Mouse (Mus musculus): Measurements from ENCODE around the gene Slc19a1. TPM values are rescaled to one million over a fixed set of nuclear protein-coding genes. Genes with fewer than 3 reads are reported as not detected.

Slc19a1 gene
- total RNA-seq, 2 experiments from 2014 or later, result 4.6 to 7.5 TPM

DNA sequence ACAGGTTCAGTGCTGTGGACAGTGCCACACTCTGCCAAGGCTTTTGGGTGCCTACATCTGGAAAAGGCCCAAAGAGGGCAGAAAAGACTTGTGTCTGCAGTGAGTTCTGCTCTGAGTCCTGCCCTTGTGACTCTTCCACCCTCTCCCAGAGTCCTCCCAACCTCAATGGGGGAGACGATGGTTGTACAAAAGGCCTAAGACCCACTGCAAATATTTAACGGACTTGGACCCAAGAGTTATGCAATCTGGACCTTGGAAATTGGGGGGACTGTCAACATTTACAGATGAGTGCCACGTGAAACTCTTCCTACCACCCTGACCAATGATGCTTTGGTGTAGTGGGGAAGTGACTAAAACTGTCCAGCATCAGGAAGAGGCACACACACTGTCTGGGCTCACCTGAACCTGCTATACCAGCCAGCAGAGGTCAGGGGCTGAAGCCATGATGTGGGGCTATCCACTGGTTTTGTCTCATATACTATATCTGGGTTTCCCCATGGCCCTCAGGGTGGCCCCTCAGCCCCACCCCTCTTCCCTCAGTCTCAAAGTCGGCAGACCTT, 59.6 kb downstream of the Slc19a1 start:
- DNase-seq (ENCODE audit: low spot score), result no peak

DNA sequence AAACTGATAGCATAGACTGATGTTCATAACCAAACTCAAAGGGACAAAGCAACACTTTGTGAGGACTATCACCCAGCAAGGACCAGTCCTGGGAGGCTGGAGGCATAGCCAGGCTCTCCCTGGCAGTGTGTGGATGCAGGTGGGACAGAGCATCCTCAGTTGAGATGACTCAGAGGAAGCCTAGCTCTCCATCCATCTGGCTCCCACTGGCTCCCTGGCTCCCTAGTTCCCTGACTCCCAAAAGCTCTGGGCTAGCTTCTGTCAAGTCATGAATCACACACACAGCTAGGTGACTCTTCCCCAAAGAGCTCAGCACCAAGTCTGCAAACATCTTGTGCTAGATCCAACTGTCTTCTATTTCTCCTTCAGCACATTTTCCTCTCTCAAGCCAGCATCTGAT, 61.8 kb downstream of the Slc19a1 start:
- no peak for DNase-seq (ENCODE audit: low spot score)

DNA sequence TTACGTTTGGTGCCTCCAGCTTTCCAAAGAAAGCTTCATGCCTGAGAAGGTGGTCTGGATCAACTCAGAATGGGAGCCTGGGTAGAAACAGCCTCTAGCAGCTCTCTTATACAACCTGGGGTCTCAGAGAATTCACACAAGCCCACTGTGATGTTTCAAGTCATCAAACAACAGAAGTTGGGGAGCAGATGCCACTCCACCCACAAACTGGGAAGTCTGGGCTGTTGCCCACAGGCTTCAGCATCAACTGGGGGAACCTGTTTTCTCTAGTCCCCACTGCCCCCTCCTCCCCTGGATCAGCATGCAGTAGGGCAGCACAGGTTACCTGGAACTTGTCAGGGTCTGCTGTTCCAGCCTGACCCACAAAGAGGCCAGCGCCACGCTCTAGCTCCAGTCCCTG, 63.6 kb downstream of the Slc19a1 start:
- DNase-seq (ENCODE audit: low spot score), result no peak

DNA sequence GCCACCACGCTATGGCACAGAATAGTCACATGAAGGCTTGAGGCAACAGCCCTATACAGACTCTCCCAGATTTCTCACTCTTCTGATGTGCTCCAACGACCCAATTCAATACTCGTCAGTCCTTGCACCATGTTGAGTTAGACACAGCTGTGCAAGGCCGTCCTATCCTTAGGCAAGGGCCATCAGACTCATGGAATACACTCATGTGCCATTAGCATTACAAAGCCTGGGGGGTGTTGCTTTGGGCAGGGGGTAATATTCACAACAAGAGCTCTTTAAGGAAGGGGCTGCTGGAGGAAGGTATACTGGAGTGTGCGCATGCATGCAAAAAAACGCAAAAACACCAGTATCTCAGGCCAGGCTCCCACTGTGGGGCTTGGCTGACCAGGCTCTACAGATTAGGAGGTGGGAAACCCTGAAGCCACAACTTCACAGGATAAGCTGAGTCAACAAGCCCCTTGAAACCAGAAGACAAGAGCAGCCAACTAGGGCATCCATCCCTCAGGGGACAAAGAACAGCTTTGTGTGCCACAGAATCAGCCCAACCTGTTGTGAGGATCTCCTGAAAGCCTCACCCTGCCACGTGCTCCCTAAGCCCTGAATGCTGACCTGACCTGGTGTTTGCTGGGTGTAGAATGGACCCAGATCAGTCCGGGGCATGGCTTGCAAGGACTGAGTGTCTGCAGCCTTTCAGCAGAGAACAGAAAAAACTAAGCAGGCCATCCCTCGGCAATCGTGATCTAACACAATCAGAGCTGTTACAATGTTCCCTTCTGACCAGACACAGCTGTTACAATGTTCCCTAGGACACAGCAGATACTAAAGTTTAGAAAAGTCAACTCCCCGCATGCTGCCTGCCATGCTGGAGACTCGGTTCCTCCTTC, 65.2 kb downstream of the Slc19a1 start:
- no peak for DNase-seq (ENCODE audit: low spot score)

DNA sequence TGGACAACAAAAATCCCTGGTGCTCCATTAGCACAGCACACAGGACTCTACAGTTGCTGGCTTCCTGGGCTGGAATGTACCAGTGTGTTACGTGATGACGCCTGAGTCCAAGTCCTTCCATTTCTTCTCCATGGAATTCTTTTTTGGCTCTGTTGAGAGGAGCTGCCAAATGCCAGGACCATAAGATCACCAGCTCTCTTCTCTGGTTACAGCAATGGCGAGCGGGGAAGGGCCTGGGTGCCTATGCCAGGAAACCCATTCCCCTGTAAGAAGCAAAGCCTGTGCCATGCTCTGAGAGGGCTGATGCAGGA, 65.8 kb downstream of the Slc19a1 start:
- DNase-seq (ENCODE audit: low spot score), result peak; percentile 19

DNA sequence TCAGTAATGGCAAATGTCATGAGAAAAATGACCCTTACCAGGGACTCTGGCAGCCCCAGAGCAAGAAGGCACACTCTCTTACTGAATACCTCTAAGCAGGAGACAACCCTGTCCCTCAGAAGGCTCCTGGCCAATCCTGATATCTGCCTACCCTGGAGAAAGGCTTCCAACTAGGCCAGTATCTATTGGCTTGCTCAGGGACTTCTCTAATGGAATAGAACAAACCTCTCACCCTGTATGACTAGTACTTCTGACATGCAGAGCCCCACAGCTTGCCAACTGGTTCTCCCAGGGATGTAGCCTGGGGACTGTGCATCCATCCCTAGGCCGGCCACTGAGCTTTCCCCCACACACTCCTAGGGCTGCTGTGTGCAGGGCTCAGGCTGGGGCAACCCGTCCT, 66.6 kb downstream of the Slc19a1 start:
- DNase-seq (ENCODE audit: low spot score), result no peak

DNA sequence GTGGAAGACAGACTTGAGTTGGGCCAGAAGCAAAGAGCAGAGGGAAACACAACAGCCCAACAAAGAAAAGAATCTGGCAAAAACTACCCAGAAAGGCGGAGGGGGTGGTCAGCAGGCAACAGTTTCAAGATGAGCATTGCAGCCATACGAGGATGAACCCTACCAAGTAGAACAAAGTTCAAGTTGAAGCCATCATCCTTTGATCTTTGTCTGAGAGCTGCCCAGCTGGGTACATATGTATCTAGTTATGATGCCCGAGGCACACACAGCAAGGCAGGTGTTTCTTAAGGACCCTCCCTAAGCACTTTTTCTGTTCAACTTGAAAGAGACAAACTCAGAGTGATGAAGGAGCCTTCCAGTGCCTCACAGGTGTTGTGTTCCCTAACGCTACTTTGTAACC, 67.7 kb downstream of the Slc19a1 start:
- DNase-seq (ENCODE audit: low spot score), result no peak

DNA sequence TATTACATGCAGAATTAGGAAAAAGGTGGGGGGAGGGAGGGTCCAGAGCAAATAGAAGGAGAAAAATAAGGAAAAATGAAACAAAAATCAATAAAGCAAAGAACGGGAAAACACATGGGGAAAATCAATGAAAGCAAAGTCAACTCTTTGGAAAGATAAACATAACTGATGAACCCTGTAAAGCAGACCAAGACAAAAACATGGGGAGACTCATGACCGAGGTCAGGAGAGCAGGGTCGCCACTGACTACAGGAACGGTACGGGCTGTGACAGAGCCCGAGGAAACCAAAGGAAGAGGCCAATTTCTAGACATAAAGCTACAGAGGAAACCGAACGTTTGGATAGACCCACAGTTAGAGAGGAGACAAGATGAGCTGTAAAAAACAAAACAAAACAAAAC, 71.6 kb downstream of the Slc19a1 start:
- no peak for DNase-seq (ENCODE audit: low spot score)

DNA sequence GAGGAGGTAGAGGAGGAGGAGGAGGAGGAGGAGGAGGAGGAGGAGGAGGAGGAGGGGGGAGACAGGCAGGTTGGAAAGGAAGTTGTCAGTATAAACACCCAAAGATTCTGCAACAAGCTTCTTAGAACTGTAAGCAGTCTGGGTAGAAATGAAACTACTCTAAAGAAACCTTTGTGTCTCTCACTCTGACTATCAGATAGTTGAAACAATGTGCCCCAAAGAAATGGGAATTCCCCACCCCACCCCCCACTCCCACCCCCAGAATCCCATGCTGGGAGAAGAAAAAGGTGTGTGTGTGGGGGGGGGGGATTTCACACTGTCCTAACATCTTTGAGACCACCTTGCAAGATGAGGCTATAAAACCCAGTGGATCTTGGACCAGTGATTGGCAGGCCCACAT, 72.3 kb downstream of the Slc19a1 start:
- no peak for DNase-seq (ENCODE audit: low spot score)

DNA sequence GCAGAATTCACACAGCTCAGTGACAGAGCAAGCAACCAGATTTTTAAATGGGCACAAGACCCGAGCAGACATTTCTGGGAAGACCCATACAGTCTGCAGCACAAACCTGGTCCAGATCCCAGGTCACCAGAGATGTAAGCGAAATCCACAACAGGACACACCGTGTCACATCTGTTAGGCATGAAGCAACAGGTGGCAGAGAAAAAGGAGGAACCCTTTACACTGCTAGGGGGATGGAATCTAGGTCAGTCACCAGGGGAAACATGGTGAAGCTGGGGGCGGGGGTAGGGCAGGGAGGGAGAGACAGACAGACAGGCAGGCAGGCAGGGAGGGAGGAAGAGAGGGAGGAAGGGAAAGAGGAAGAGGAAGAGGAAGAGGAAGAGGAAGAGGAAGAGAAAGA, 76.1 kb downstream of the Slc19a1 start:
- no peak for DNase-seq (ENCODE audit: low spot score)

DNA sequence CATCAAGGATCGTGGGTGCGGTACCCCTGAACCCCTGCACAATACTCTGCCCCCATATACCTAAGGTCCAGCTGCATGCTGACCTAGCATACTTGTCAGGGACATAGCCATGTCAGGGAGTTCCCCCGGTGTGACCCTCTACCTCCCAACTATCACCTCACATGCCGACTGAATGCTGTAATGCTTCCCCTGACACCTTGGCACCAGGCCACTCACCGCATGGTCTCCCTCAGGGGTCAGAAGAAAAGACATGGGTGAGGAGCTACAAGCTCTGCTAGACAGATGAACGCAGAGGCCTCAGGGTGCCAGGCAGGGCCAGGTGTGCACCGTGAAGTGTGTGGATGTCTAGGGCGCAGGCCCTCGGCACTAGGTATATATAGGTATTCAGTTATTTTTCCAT, 78.0 kb downstream of the Slc19a1 start:
- DNase-seq (ENCODE audit: low spot score), result no peak

Other genes starting within 250 kb of the Slc19a1 start
- 1 to 10 TPM; 1.2 to 1.8 TPM for gene Pcbp3, start 70.4 kb upstream of the Slc19a1 start, total RNA-seq (2021)
- gene Col18a1, start 134.3 kb downstream of the Slc19a1 start, total RNA-seq (2021), result 1 to 10 TPM; 5.2 to 6.6 TPM
- 10 to 100 TPM; 19.3 to 22.1 TPM for gene Pofut2, start 227.0 kb downstream of the Slc19a1 start, total RNA-seq (2021)